Mouse (Mus musculus) natural killer cell, adult 2 months (primary cell): ENCODE results near the gene Timeless.
"Not testable (repeated sequence)": the region's sequence is repeated elsewhere in the genome, so short reads cannot be mapped to it uniquely, and the experiment has no call there.

Experiments used
- DNase-seq, 2 experiments: peaks; one replicate each; pipeline ENCODE4 v3.0.0; 2022; ENCODE audit warnings: low spot score in 2 of 2

The Timeless gene

GRCm38 (mm10) chr10:128212871-128213323 lies 19.0 kb upstream of the Timeless start:
- DNase-seq = peak; percentile 56 to 79

GRCm38 (mm10) chr10:128214112-128214511 lies 17.8 kb upstream of the Timeless start:
- not testable (repeated sequence) for DNase-seq

GRCm38 (mm10) chr10:128214981-128215380 lies 16.9 kb upstream of the Timeless start:
- no peak for DNase-seq

- DNase-seq = no peak
Measured at GRCm38 (mm10) chr10:128218387-128219117, 13.3 kb upstream of the Timeless start.

- no peak for DNase-seq
Measured at GRCm38 (mm10) chr10:128221533-128222286, 10.2 kb upstream of the Timeless start.

- DNase-seq = no peak
Measured at GRCm38 (mm10) chr10:128225064-128225463, 6.8 kb upstream of the Timeless start.

- DNase-seq = no peak
Measured at GRCm38 (mm10) chr10:128225538-128225937, 6.3 kb upstream of the Timeless start, which contains the start of gene Mip. Mip (plus strand) TSS chr10:128225838.

GRCm38 (mm10) chr10:128227592-128227991 lies 4.3 kb upstream of the Timeless start:
- DNase-seq = no peak

- DNase-seq = no peak
Measured at GRCm38 (mm10) chr10:128228009-128228408, 3.9 kb upstream of the Timeless start.

- no peak for DNase-seq
Measured at GRCm38 (mm10) chr10:128230582-128230981, 1.3 kb upstream of the Timeless start.

GRCm38 (mm10) chr10:128231146-128231545 lies 719 bp upstream of the Timeless start:
- DNase-seq = no peak

- DNase-seq = peak; percentile 64 to 65
Measured at GRCm38 (mm10) chr10:128232420-128232985, 638 bp downstream of the Timeless start.

- no peak for DNase-seq
Measured at GRCm38 (mm10) chr10:128236321-128236720, 4.5 kb downstream of the Timeless start.

GRCm38 (mm10) chr10:128237807-128238480 lies 6.1 kb downstream of the Timeless start:
- no peak for DNase-seq

GRCm38 (mm10) chr10:128239140-128239539 lies 7.3 kb downstream of the Timeless start:
- no peak for DNase-seq

- DNase-seq = no peak
Measured at GRCm38 (mm10) chr10:128240131-128240530, 8.3 kb downstream of the Timeless start.

- no peak for DNase-seq
Measured at GRCm38 (mm10) chr10:128243252-128243651, 11.4 kb downstream of the Timeless start.

GRCm38 (mm10) chr10:128244121-128244520 lies 12.3 kb downstream of the Timeless start:
- no peak for DNase-seq

- no peak for DNase-seq
Measured at GRCm38 (mm10) chr10:128247020-128247732, 15.3 kb downstream of the Timeless start.

GRCm38 (mm10) chr10:128250565-128250964 lies 18.7 kb downstream of the Timeless start:
- DNase-seq = no peak

GRCm38 (mm10) chr10:128253677-128254255 lies 21.9 kb downstream of the Timeless start, which contains the start of gene Apon:
Apon (plus strand) TSS chr10:128254096.
- DNase-seq = no peak
